Mouse (Mus musculus) neural tube, embryonic 11.5 days (tissue): ENCODE data around the gene Scarb1. TPM values are rescaled to one million over a fixed set of nuclear protein-coding genes. Genes with fewer than 3 reads are reported as not detected.

ENCODE experiments used
- ATAC-seq: fragments of 200-750 bp; cut with Nextera tagmentation; 2 replicates; pipeline ENCODE4 v1.8.0; 2017; ENCODE audit warnings: moderate number of reproducible peaks, mild to moderate bottlenecking, moderate TSS enrichment, moderate library complexity; ENCODE audit not compliant: insufficient read depth, low FRiP score, low TSS enrichment
- DNase-seq: peaks from one replicate; pipeline ENCODE4 v3.0.0-alpha.2; 2015; ENCODE audit warnings: low spot score
- H3K27ac ChIP-seq: fragments of 300-500 bp; sonication (generic); 2 replicates; pipeline ENCODE4 v1.5.1; 2014; ENCODE audit warnings: low read depth, mild to moderate bottlenecking, low read length
- H3K27me3 ChIP-seq: fragments of 300-500 bp; sonication (generic); 2 replicates; pipeline ENCODE4 v1.6.1; 2014; ENCODE audit warnings: mild to moderate bottlenecking, low read length, mixed read lengths; ENCODE audit not compliant: control insufficient read depth, insufficient read depth
- H3K36me3 ChIP-seq: fragments of 300-500 bp; sonication (generic); 2 replicates; pipeline ENCODE4 v1.6.1; 2014; ENCODE audit warnings: mild to moderate bottlenecking, low read length, moderate library complexity, mixed read lengths; ENCODE audit not compliant: control insufficient read depth, insufficient read depth
- H3K4me1 ChIP-seq: fragments of 300-500 bp; sonication (generic); 2 replicates; pipeline ENCODE4 v1.6.1; 2014; ENCODE audit warnings: low read length, mixed read lengths; ENCODE audit not compliant: control insufficient read depth, insufficient read depth
- H3K4me2 ChIP-seq: fragments of 300-500 bp; sonication (generic); 2 replicates; pipeline ENCODE4 v1.6.1; 2014; ENCODE audit warnings: low read depth, mild to moderate bottlenecking, moderate library complexity
- H3K4me3 ChIP-seq: fragments of 300-500 bp; sonication (generic); 2 replicates; pipeline ENCODE4 v1.5.1; 2014; ENCODE audit warnings: low read depth, low read length
- H3K9ac ChIP-seq: fragments of 300-500 bp; sonication (generic); 2 replicates; pipeline ENCODE4 v1.6.1; 2014; ENCODE audit warnings: mild to moderate bottlenecking, low read length
- H3K9me3 ChIP-seq: fragments of 300-500 bp; sonication (generic); 2 replicates; pipeline ENCODE4 v1.6.1; 2016; ENCODE audit warnings: low read length; ENCODE audit not compliant: control insufficient read depth
- WGBS: fragments of 180-500 bp; shearing (Covaris S2); extraction: QIAGEN DNeasy Blood & Tissue Kit; methylation state at CpG from one replicate; pipeline ENCODE4 v1.1.7; 2014; 5-methylcytosine and 5-hydroxymethylcytosine counted together
- polyA plus RNA-seq: library from polyadenylated mRNA; unstranded; fragments of >200 nt; fragmentation: Nextera tagmentation; extraction: Ambion mirVana; gene quantifications from 2 replicates; pipeline ENCODE4 v1.2.1, GENCODE M21; 2014

The Scarb1 gene
- polyA plus RNA-seq, 1 experiment from 2014 or later, result 22.2 TPM

DNA sequence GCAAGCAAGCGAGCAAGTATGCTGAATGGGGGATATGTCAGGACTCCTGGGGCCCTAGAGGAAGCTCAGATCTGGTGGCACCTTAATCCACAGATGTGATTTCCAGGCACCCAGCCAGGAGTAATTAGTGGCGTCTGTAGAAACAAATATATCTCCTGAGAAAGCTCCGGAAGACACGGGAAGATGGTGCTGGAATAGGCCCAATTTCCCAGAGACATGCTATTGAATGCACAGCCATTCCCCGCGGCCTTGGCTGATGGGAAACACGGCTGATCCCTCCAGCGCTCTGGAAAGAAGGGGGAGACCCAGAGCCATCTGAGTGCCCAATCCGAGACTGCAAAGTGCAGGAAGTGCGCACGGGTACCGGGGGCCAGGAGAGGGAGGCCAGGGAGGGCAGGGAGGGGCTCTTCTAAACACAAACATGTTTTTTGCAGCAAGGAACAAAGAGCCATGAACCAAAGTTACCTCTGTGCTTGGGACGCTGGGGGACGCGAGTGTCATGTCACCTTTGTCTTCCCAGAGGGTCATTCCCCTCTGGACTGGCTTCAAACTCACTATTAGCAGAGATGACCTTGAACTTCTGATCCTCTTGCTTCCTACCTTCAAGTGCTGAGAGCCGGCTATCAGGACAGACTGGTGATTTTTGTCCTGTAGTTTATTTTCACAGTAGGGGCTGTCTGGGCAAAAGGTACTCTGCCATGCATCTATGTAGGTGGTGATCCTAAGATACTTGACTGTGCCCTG lies 21.7 kb downstream of the Scarb1 start:
- no peak overlapping the region for H3K27ac ChIP-seq
- H3K9ac ChIP-seq, result no peak overlapping the region
- H3K36me3 ChIP-seq, result no peaks in the 10 kb centered on the region
- no peaks in the 10 kb centered on the region for H3K9me3 ChIP-seq
- no peak overlapping the region for H3K4me3 ChIP-seq
- ATAC-seq (no peak), DNase-seq (no peak)
- no peaks in the 10 kb centered on the region for H3K4me1 ChIP-seq
- 94% methylated on average over 16 of the region's 16 CpGs for WGBS
- no peaks in the 10 kb centered on the region for H3K27me3 ChIP-seq
- no peak overlapping the region for H3K4me2 ChIP-seq

- no peak overlapping the region for H3K27ac ChIP-seq
- 93% methylated on average over 8 of the region's 8 CpGs for WGBS
- ATAC-seq (no peak), DNase-seq (no peak)
- no peak overlapping the region for H3K4me2 ChIP-seq
- H3K4me1 ChIP-seq, result no peaks in the 10 kb centered on the region
- no peaks in the 10 kb centered on the region for H3K9me3 ChIP-seq
- no peaks in the 10 kb centered on the region for H3K36me3 ChIP-seq
- no peak overlapping the region for H3K9ac ChIP-seq
- no peak overlapping the region for H3K4me3 ChIP-seq
- H3K27me3 ChIP-seq, result no peaks in the 10 kb centered on the region
Observed at GRCm38 (mm10) chr5:125317953-125318352, 22.9 kb downstream of the Scarb1 start.

GRCm38 (mm10) chr5:125317296-125317695 lies 23.6 kb downstream of the Scarb1 start:
- Histone ChIP-seq H3K36me3 (no peaks in the 10 kb centered on the region), H3K4me1 (no peaks in the 10 kb centered on the region), H3K9me3 (no peaks in the 10 kb centered on the region), H3K4me2 (no peak overlapping the region), H3K27ac (no peak overlapping the region), H3K27me3 (no peaks in the 10 kb centered on the region), H3K4me3 (no peak overlapping the region), H3K9ac (no peak overlapping the region)
- no peak for ATAC-seq
- 78% methylated on average over 7 of the region's 7 CpGs for WGBS
- no peak for DNase-seq

DNA sequence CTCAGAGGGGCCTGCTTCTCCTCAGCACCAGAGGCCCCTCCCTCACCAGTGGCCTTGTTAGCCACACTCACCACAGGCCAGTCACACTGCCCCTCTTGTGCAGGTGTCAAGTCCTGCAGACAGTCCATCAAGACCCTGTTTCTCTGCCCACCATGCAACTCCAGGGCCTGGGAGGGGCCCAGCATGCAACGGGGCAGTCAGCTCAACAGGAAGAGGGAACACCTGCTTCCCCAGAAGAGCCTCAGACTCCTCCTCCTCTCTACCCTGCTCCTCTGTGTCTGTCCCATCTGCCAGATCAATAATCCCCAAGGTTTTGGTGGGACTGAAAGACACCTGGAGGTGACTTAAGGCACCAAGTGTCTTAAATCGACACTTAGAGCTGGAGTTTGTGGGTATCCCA lies 24.1 kb downstream of the Scarb1 start:
- Histone ChIP-seq H3K4me2 (no peak overlapping the region), H3K27ac (no peak overlapping the region), H3K27me3 (no peaks in the 10 kb centered on the region), H3K4me1 (no peaks in the 10 kb centered on the region), H3K4me3 (no peak overlapping the region), H3K9me3 (no peaks in the 10 kb centered on the region), H3K36me3 (no peaks in the 10 kb centered on the region), H3K9ac (no peak overlapping the region)
- 71% methylated on average over 2 of the region's 2 CpGs for WGBS
- DNase-seq (no peak), ATAC-seq (no peak)

DNA sequence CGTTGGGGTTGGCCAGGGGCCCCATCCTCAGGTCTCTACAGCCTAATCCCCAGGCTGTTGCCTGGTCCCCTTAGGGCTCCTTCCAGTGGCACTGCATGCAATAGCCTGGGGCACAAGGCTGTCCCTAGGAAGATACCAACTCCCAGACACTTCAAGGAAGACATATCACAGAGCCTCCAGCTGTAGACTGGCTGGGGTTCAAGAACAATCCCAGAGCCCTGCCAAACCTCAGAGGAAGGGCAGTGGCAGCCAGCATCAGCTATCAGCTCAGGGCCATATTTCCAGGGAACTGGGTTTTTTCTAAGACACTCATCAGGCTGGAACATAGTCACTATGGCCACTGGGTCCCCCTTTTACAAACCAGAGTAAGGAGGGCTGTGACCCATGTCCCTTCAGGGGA lies 25.8 kb downstream of the Scarb1 start:
- 88% methylated on average over 1 of the region's 1 CpGs for WGBS

GRCm38 (mm10) chr5:125313991-125314390 lies 26.9 kb downstream of the Scarb1 start:
- Histone ChIP-seq H3K27me3 (no peaks in the 10 kb centered on the region), H3K36me3 (no peaks in the 10 kb centered on the region), H3K9ac (no peak overlapping the region), H3K4me2 (no peak overlapping the region), H3K9me3 (no peaks in the 10 kb centered on the region), H3K4me3 (no peak overlapping the region), H3K4me1 (no peaks in the 10 kb centered on the region), H3K27ac (no peak overlapping the region)
- WGBS, result 87% methylated on average over 11 of the region's 11 CpGs
- no peak for ATAC-seq
- no peak for DNase-seq

More for the DNA sequence above, 25.8 kb downstream of the Scarb1 start:
- H3K4me3 ChIP-seq, result no peak overlapping the region
- H3K27ac ChIP-seq, result no peak overlapping the region
- H3K36me3 ChIP-seq, result no peaks in the 10 kb centered on the region
- H3K4me1 ChIP-seq, result no peaks in the 10 kb centered on the region
- no peak overlapping the region for H3K4me2 ChIP-seq
- H3K9me3 ChIP-seq, result no peaks in the 10 kb centered on the region
- no peaks in the 10 kb centered on the region for H3K27me3 ChIP-seq
- no peak for ATAC-seq
- no peak for DNase-seq
- H3K9ac ChIP-seq, result no peak overlapping the region

DNA sequence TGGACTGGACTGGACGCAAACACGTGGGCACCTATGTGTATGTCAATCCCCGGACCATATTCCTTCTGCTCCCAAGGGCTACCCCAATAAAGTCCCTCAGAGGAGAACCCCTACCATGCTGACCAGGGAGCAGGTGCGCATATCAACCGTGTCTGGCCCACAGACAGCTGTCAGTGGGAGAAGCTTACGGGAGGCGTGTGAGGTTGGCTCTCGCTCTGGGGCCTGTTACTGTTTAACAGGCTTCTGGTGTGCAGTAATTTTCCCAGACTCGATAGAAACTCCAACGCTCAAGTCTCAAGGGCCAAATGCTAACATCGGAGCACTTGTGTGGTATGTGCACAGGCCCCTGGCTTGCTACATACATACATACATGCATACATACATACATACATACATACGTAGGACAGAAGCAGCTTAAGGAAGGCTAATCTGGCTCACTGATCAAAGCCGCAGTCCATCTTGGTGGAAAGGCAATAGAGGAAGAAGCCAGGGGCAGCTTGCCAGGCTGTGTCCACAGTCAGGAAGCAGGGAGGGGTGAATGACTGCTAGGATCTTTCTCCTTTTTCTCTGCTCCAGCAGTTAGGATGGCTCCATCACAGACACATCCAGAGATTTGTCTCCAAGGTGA lies 27.8 kb downstream of the Scarb1 start:
- Histone ChIP-seq H3K27me3 (no peaks in the 10 kb centered on the region), H3K4me3 (no peak overlapping the region), H3K9me3 (no peaks in the 10 kb centered on the region), H3K36me3 (no peaks in the 10 kb centered on the region), H3K9ac (no peak overlapping the region), H3K4me2 (no peak overlapping the region), H3K27ac (no peak overlapping the region), H3K4me1 (no peaks in the 10 kb centered on the region)
- ATAC-seq (no peak), DNase-seq (no peak)
- 89% methylated on average over 13 of the region's 13 CpGs for WGBS

DNA sequence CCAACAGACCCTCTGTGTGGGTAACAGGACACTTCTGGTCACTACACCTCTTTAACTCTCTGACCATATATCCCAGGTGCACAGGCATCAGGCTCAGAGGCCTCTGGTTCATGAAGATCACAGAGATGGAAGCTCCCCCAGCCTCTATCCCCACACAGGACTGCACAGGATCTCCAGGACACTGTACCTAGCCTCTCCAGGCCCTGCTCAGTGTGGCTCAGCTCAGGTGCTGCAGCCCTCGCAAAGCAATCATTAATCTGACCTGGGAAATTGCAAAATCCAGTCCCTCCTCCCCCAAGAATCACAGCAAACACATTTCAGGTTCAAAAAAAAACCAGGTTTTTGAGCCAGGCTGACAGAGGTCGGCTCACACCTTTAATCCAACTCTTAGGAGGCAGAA lies 29.9 kb downstream of the Scarb1 start:
- no peak for ATAC-seq

DNA sequence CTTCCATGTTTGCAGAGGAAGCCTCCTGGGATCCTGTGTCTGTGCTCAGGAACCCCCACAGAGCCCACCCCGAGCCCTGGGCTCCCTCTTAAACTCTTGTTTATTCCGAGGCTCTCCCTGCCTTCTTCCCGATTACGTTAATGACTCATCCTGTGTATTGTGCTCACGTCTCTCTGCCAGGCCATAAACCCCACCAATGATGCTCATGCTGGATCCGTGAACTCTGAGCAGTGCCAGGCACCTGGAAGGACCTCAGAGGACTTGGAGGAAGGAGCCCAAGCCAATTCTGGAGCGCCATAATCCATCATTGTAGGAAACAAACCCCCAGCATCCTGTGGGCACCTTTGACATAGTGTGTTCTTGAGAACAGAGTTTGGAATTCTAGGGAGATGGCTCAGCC lies 31.7 kb downstream of the Scarb1 start:
- Histone ChIP-seq H3K4me3 (no peak overlapping the region), H3K36me3 (no peaks in the 10 kb centered on the region), H3K4me1 (no peaks in the 10 kb centered on the region), H3K9ac (no peak overlapping the region), H3K4me2 (no peak overlapping the region), H3K9me3 (no peaks in the 10 kb centered on the region), H3K27me3 (no peaks in the 10 kb centered on the region), H3K27ac (no peak overlapping the region)
- ATAC-seq (no peak), DNase-seq (no peak)
- WGBS, result 64% methylated on average over 7 of the region's 7 CpGs

More for the DNA sequence above, 29.9 kb downstream of the Scarb1 start:
- Histone ChIP-seq H3K27me3 (no peaks in the 10 kb centered on the region), H3K4me3 (no peak overlapping the region), H3K4me1 (no peaks in the 10 kb centered on the region), H3K9ac (no peak overlapping the region), H3K36me3 (no peaks in the 10 kb centered on the region), H3K27ac (no peak overlapping the region), H3K9me3 (no peaks in the 10 kb centered on the region), H3K4me2 (no peak overlapping the region)
- no peak for DNase-seq
- 78% methylated on average over 2 of the region's 2 CpGs for WGBS
